Mouse (Mus musculus) lung, adult 2 months (tissue): ENCODE data around the gene Aldh3b3.

Experiments used
- CTCF ChIP-seq: fragments of 200-500 bp; IDR thresholded peaks from 2 replicates; pipeline ENCODE4 v1.5.1; 2011; ENCODE audit warnings: mild to moderate bottlenecking, low read length, control low read depth; ENCODE audit not compliant: insufficient read depth
- POLR2A ChIP-seq: fragments of 200-500 bp; IDR thresholded peaks from 2 replicates; pipeline ENCODE4 v1.6.1; 2011; ENCODE audit warnings: low read depth, mild to moderate bottlenecking, control low read depth, low read length, borderline replicate concordance; ENCODE audit errors: extremely low read depth

- TF ChIP-seq POLR2A, result peak; percentile 91
- TF ChIP-seq CTCF, result no peak
These were observed 45.9 kb upstream of the Aldh3b3 start, which contains the start of gene Ndufs8 for GRCm38 (mm10) chr19:3912337-3913204.
